Mouse (Mus musculus): ENCODE data around the gene Dcaf6.

Dcaf6 gene

DNA sequence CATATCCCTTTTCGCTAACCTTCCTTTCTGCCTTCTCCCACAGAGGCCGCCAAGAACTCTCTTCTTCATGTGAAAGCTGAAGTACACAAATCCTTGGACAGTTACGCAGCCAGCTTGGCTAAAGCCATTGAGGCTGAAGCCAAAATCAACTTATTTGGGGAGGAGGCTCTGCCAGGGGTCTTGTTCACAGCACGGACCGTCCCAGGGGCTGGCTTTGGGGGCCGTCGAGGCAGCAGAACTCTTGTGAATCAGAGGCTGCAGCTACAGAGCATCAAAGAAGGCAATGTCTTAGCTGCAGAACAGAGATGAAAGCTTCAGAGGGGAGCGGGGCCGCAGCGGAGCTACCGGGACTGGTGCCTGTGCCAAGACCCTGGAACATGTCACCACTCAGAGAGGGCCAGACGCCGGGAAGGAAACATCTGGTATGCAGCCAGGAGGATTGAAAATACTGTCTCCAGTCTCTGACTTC lies 138.8 kb downstream of the Dcaf6 start:
- peak; percentile 12 for DNase-seq (ENCODE audit: low spot score)

- peak; percentile 80 for DNase-seq (ENCODE audit: low spot score)
Measured at GRCm38 (mm10) chr1:165320141-165320934, 139.9 kb downstream of the Dcaf6 start.

DNA sequence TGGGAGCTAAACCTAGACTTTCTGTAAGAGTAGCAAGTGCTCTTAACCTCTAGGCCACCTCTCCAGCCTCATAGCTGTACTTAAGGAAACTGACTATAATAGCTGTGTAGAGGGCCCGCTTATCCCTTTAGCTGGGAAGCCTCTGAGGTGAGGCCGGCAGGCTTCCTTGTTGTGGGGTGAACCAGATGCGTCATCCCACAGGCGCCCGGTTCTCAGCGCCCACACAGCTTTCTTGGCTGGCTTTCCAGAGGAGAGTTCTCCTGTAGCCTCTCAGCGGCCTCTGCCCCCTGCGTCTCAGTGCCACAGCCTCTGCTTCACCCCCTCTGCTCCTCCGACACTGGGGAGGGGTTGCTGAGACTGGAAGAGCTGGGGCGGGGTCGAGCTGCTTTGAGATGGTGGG lies 143.9 kb downstream of the Dcaf6 start:
- no peak for DNase-seq (ENCODE audit: low spot score)

- DNase-seq (ENCODE audit: low spot score) = no peak
Measured at GRCm38 (mm10) chr1:165308180-165308579, 152.1 kb downstream of the Dcaf6 start.

GRCm38 (mm10) chr1:165304341-165304740 lies 155.9 kb downstream of the Dcaf6 start:
- DNase-seq (ENCODE audit: low spot score) = no peak

DNA sequence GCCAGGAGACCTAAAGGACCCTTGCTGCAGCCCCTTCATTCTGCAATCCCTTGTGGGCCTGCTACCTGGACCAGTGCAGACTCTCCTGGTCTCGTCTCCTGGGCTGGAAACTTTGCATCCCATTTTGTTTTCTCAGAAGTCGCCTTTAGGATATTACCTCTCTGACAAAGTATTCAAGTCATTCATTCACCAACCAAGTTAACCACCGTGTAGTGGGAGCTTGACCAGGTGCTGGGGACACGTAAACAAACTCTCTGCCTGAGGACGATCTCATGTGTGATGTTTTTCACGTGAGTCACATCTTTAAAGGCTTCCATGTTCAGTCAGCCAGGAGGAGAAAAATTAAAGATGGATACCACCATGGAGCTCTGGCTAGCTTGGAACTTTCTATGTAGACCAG lies 157.1 kb downstream of the Dcaf6 start:
- DNase-seq (ENCODE audit: low spot score) = no peak

- DNase-seq (ENCODE audit: low spot score) = peak; percentile 16
Measured at GRCm38 (mm10) chr1:165302455-165303208, 157.6 kb downstream of the Dcaf6 start.

DNA sequence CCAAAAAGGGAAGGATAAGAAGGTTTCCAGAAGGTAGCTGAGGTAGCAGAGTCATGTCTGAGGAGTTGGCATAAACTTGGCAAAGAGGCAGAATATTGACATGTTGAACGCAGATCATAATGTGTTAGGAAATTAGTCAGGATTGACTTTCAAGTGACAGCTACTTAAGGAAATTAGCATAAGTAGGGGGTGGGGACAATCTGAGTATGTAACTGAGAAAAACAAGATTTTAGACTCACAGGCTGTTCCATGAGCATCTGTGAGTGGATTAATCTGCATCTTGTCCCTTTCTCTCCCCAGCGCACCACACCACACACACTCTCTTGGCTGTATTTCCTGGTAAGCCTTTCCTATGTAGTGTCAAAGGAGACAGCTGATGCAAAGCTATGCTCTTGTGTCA lies 158.7 kb downstream of the Dcaf6 start:
- no peak for DNase-seq (ENCODE audit: low spot score)

GRCm38 (mm10) chr1:165301108-165301507 lies 159.2 kb downstream of the Dcaf6 start:
- no peak for DNase-seq (ENCODE audit: low spot score)

- no peak for DNase-seq (ENCODE audit: low spot score)
Measured at GRCm38 (mm10) chr1:165295489-165295888, 164.8 kb downstream of the Dcaf6 start, which contains the start of gene Gpr161. TSS of gene Gpr161 (plus strand) at chr1:165295789.

GRCm38 (mm10) chr1:165291606-165292005 lies 168.7 kb downstream of the Dcaf6 start:
- no peak for DNase-seq (ENCODE audit: low spot score)

DNA sequence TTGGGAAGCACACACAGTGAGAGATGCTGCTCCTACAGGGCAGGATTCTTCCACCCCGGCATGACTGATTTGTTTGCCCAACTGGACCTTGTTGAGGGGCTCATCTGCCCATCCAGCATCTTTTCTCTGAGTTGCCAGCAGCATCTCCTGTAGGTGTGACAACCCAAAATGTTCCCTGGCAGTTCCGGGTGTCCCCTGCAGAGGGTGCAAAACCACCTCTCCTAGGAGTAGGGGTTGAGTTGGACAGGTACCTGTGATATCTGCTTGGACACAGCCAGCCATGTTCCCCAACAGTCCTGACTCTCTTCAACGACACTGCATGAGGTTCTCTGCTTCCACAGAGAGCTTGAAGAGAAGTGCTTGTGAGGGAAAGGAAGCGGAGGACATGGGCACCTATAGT lies 170.4 kb downstream of the Dcaf6 start:
- no peak for DNase-seq (ENCODE audit: low spot score)

DNA sequence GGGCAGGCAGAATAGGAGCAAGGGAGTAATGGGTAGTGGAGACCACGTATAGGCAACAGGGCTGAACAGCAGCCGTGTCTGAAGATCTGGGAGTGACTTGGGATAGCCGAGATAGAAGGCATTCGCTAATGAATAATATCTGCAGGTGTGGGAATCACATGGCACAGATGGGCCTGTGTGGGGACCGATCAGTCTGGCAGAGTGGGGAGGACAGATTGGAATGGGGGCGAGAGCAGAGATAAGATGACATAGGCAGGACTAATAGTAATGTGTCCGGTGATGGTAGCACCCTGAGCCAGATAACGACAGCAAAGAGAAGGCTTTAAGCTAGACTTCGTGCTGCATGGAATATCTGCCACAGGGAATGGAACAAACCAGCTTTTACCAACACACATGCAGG lies 172.1 kb downstream of the Dcaf6 start:
- DNase-seq (ENCODE audit: low spot score) = no peak

GRCm38 (mm10) chr1:165284096-165284495 lies 176.2 kb downstream of the Dcaf6 start:
- no peak for DNase-seq (ENCODE audit: low spot score)

- DNase-seq (ENCODE audit: low spot score) = no peak
Measured at GRCm38 (mm10) chr1:165282967-165283345, 177.3 kb downstream of the Dcaf6 start.

- peak; percentile 21 for DNase-seq (ENCODE audit: low spot score)
Measured at GRCm38 (mm10) chr1:165282222-165282966, 177.9 kb downstream of the Dcaf6 start.

GRCm38 (mm10) chr1:165281351-165282221 lies 178.7 kb downstream of the Dcaf6 start:
- peak; percentile 83 for DNase-seq (ENCODE audit: low spot score)

- no peak for DNase-seq (ENCODE audit: low spot score)
Measured at GRCm38 (mm10) chr1:165280741-165281140, 179.5 kb downstream of the Dcaf6 start.
